Mouse (Mus musculus) bone marrow macrophage, adult 2 months (primary cell): ENCODE measurements around the gene Apom. TPM values are rescaled to one million over a fixed set of nuclear protein-coding genes. Genes with fewer than 3 reads are reported as not detected.

ENCODE experiments used
- H3K27ac ChIP-seq: 2 replicates; pipeline ENCODE4 v1.5.1; 2012; ENCODE audit warnings: low read depth, low read length; ENCODE audit not compliant: insufficient read depth
- H3K4me1 ChIP-seq: 2 replicates; pipeline ENCODE4 v1.6.1; 2012; ENCODE audit warnings: low read length; ENCODE audit not compliant: control insufficient read depth, insufficient read depth
- H3K4me3 ChIP-seq: 2 replicates; pipeline ENCODE4 v1.5.1; 2012; ENCODE audit warnings: mild to moderate bottlenecking, low read length, moderate library complexity; ENCODE audit not compliant: insufficient read depth
- CTCF ChIP-seq: IDR thresholded peaks from 2 replicates; pipeline ENCODE4 v1.5.1; 2012; ENCODE audit warnings: low read depth, mild to moderate bottlenecking, low read length, moderate library complexity
- POLR2A ChIP-seq: IDR thresholded peaks from 2 replicates; pipeline ENCODE4 v1.6.1; 2012; ENCODE audit warnings: mild to moderate bottlenecking, low read depth, low read length, borderline replicate concordance
- polyA plus RNA-seq: library from polyadenylated mRNA; stranded (reverse); fragments of >200 nt; gene quantifications from 2 replicates; pipeline ENCODE4 v1.2.4, GENCODE M21; 2012; ENCODE audit not compliant: missing spikeins, insufficient read depth, insufficient read length

The Apom gene
- polyA plus RNA-seq, 1 experiment = not detected

DNA sequence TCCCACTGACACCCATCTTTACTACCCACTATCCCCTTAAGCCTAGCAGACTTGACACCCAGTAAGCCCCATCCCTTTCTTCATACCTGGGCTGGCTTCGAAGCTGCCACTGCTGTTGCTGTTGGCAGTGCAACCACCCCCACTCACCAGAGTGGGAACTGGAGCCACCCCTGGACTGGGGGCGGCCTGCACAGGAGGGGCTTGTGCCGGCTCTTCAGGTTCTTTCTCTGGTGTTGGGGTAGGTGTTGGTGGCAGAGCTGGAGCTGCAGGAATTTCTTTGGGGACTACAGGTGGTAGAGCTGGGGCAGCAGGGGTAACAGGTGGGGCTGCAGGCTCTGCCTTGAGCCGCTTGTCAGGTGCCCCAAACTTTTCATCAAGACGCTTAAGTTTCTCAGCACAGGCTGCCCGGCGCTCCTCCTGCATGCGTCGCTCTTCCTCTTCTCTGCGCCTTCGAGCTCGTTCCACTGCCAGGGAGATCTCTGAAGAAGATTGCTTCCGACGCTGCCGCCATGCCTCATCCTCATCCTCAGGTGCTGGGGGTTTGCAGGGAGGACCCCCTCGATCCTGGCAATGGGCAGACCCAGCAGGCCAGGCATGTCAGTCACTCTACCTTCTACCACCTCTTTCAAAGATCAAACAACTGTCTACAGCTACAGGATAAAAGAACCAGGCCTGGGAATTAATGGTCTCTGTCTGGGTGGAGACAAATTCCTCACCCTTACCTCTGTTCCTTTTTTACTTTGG is 27.2 kb upstream of the Apom start:
- TF ChIP-seq POLR2A (no peak), CTCF (no peak)
- Histone ChIP-seq H3K4me3 (no peak overlapping the region), H3K27ac (no peak overlapping the region), H3K4me1 (peaks cover 7% of the 10 kb centered on the region; the same call in 1 of the 2 replicates)

GRCm38 (mm10) chr17:35157661-35158175 is 25.9 kb upstream of the Apom start:
- TF ChIP-seq CTCF = no peak
- TF ChIP-seq POLR2A = no peak
- Histone ChIP-seq H3K4me1 (peaks cover 3% of the 10 kb centered on the region; the same call in 1 of the 2 replicates), H3K4me3 (no peak overlapping the region)

DNA sequence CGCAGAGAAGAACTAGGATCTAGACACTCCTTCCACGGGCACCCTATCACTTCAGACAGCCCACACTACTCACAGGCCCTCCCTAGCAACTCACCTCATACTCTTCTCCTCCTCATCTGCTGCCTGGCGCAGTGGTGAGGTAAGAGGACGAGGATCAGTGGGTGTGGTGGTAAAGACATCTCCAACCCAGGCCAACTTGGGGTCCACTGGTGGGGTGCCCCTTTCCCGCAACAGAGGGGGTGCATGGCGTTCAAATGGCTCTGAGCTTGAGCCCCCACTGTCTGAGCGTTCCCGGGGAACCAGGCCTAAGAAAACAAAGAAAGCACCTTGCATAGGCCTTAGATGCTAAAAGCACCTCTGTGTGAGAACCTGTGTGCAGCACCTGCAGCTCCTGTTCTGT is 25.4 kb upstream of the Apom start:
- no peak for TF ChIP-seq CTCF
- TF ChIP-seq POLR2A = no peak
- Histone ChIP-seq H3K4me3 (no peak overlapping the region), H3K4me1 (peaks cover 3% of the 10 kb centered on the region; the same call in 1 of the 2 replicates), H3K27ac (no peak overlapping the region)

More at GRCm38 (mm10) chr17:35157661-35158175, 25.9 kb upstream of the Apom start:
- H3K27ac ChIP-seq = no peak overlapping the region

DNA sequence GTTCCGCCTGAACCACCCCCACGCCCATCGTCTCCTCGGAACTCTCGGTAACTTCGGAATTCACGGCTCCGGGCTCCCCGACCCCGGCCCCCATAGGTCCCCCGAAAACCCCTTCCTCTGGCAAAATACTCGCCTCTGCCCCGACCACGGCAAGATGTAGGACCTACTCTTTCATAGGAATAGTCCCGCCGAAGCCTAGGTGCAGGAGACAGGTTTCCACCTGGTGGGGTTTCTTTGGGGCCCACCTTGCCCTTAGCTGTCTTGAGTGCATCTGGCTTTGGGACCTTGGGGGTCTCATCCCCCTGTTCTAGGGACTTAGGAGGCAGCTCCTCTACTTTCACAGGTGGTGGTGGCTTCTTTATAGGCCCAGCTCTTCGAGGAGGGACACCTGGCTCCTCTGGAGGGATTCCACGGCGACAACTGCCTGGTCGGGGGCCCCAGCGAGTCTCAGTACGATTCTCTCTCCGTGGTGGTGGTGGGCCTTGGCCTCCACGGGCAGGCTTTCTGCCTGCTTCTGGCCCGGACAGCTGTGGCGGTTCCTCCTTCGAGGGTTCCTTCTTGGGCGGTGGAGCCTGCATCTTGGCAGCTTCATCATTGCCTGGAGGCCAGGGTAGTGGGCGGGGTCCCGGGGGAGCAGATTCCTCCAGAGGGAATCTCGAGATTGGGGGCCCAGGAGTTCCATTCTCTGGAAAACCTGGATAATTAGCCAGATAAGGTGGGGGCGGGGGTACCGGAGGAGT is 24.8 kb upstream of the Apom start:
- Histone ChIP-seq H3K27ac (no peak overlapping the region), H3K4me1 (no peaks in the 10 kb centered on the region), H3K4me3 (no peak overlapping the region)
- TF ChIP-seq POLR2A = no peak
- TF ChIP-seq CTCF = no peak

- no peak overlapping the region for H3K4me3 ChIP-seq
- H3K4me1 ChIP-seq = no peaks in the 10 kb centered on the region
- no peak for TF ChIP-seq CTCF
- no peak for TF ChIP-seq POLR2A
- H3K27ac ChIP-seq = no peak overlapping the region
These were observed 23.6 kb upstream of the Apom start for GRCm38 (mm10) chr17:35155451-35155850.

GRCm38 (mm10) chr17:35154616-35155015 is 22.8 kb upstream of the Apom start:
- no peak overlapping the region for H3K4me3 ChIP-seq
- H3K4me1 ChIP-seq = no peaks in the 10 kb centered on the region
- no peak overlapping the region for H3K27ac ChIP-seq
- TF ChIP-seq CTCF = no peak

DNA sequence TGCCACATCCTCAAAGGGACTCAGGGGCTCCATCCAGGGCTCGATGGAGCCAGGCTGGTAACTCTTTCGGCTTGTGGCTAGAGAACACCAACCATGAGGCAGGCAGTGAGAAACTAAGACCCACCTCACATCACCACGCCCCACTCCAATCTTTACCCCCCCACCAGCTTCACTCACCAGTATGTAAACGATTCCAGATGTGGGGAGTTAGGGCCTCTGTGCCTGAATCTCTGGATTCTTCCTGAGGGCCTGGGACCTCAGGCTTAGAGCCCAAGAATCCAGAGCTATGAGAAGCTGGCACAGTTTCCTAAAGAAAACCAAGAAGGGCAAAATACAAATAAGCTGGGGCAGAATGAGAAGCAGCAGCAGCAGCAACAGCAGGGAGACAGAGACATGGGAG is 22.1 kb upstream of the Apom start:
- no peaks in the 10 kb centered on the region for H3K4me1 ChIP-seq
- no peak overlapping the region for H3K4me3 ChIP-seq
- TF ChIP-seq CTCF (no peak), POLR2A (no peak)
- H3K27ac ChIP-seq = no peak overlapping the region

DNA sequence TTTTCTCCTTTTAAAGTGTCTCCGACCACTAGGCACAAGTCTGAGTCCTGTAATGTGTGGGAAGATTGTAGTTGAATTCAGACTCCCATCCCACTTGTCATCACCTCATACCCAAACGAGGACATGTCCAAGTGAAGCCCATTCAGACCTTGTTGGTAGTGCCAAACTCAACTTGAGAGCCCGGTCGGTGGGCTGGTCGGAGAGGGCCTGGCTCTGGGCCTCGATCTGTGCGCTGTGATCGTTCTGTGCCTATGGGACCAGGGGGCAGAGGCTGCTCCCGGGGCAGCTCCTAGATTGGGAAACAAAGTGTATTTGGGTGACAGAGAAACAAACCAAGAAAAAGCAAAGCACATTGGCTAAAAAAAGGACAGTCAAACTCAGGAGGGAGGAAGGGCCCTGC is 21.2 kb upstream of the Apom start:
- H3K4me1 ChIP-seq = no peaks in the 10 kb centered on the region
- TF ChIP-seq POLR2A = no peak
- TF ChIP-seq CTCF = no peak

GRCm38 (mm10) chr17:35152121-35152520 is 20.3 kb upstream of the Apom start:
- Histone ChIP-seq H3K4me1 (no peaks in the 10 kb centered on the region), H3K4me3 (no peak overlapping the region), H3K27ac (no peak overlapping the region)
- TF ChIP-seq POLR2A (no peak), CTCF (no peak)

More for the DNA sequence above, 21.2 kb upstream of the Apom start:
- H3K27ac ChIP-seq = no peak overlapping the region
- H3K4me3 ChIP-seq = no peak overlapping the region
